Mouse (Mus musculus): ENCODE results near the gene Mdm2.

Mdm2 gene

GRCm38 (mm10) chr10:117735396-117735795, 24.8 kb upstream of the Mdm2 start:
- in situ Hi-C loops (cut with MboI; ENCODE audit: unreplicated experiment in 2 of 2), result loop anchor here (10.0 to 25.0 kb wide), 4 partner anchors 252 to 802 kb away; no protein-coding TSS in a partner anchor

GRCm38 (mm10) chr10:117734104-117734852, 23.7 kb upstream of the Mdm2 start:
- in situ Hi-C loops (cut with MboI; ENCODE audit: unreplicated experiment in 2 of 2), result loop anchor here (10.0 to 25.0 kb wide), 4 partner anchors 253 to 803 kb away; no protein-coding TSS in a partner anchor

GRCm38 (mm10) chr10:117733626-117734025, 23.1 kb upstream of the Mdm2 start:
- in situ Hi-C loops (cut with MboI; ENCODE audit: unreplicated experiment in 2 of 2), result loop anchor here (10.0 to 25.0 kb wide), 4 partner anchors 254 to 804 kb away; no protein-coding TSS in a partner anchor

GRCm38 (mm10) chr10:117732962-117733592, 22.5 kb upstream of the Mdm2 start:
- in situ Hi-C loops (cut with MboI; ENCODE audit: unreplicated experiment in 2 of 2), result loop anchor here (10.0 to 25.0 kb wide), 4 partner anchors 254 to 804 kb away; no protein-coding TSS in a partner anchor

GRCm38 (mm10) chr10:117732184-117732583, 21.6 kb upstream of the Mdm2 start:
- in situ Hi-C loops (cut with MboI; ENCODE audit: unreplicated experiment in 2 of 2), result loop anchor here (10.0 to 25.0 kb wide), 4 partner anchors 255 to 805 kb away; no protein-coding TSS in a partner anchor

GRCm38 (mm10) chr10:117731244-117732101, 20.9 kb upstream of the Mdm2 start:
- in situ Hi-C loops (cut with MboI; ENCODE audit: unreplicated experiment in 2 of 2), result loop anchor here (10.0 to 25.0 kb wide), 4 partner anchors 256 to 806 kb away; no protein-coding TSS in a partner anchor

- in situ Hi-C loops (cut with MboI; ENCODE audit: unreplicated experiment in 2 of 2), result loop anchor here (10.0 to 25.0 kb wide), 4 partner anchors 257 to 807 kb away; no protein-coding TSS in a partner anchor
These were observed 20.2 kb upstream of the Mdm2 start for GRCm38 (mm10) chr10:117730637-117731203.

- in situ Hi-C loops (cut with MboI; ENCODE audit: unreplicated experiment in 2 of 2), result loop anchor here (10.0 to 25.0 kb wide), 4 partner anchors 257 to 807 kb away; no protein-coding TSS in a partner anchor
These were observed 19.6 kb upstream of the Mdm2 start for GRCm38 (mm10) chr10:117730140-117730539.

- in situ Hi-C loops (cut with MboI; ENCODE audit: unreplicated experiment in 2 of 2), result loop anchor here (25.0 kb wide), 3 partner anchors 258 to 808 kb away; no protein-coding TSS in a partner anchor
These were observed 18.7 kb upstream of the Mdm2 start for GRCm38 (mm10) chr10:117729139-117729814.

GRCm38 (mm10) chr10:117728574-117728973, 18.0 kb upstream of the Mdm2 start:
- in situ Hi-C loops (cut with MboI; ENCODE audit: unreplicated experiment in 2 of 2), result loop anchor here (25.0 kb wide), 3 partner anchors 259 to 809 kb away; no protein-coding TSS in a partner anchor

GRCm38 (mm10) chr10:117727518-117728110, 17.1 kb upstream of the Mdm2 start:
- in situ Hi-C loops (cut with MboI; ENCODE audit: unreplicated experiment in 2 of 2), result loop anchor here (25.0 kb wide), 3 partner anchors 260 to 810 kb away; no protein-coding TSS in a partner anchor

- in situ Hi-C loops (cut with MboI; ENCODE audit: unreplicated experiment in 2 of 2), result loop anchor here (25.0 kb wide), 3 partner anchors 260 to 810 kb away; no protein-coding TSS in a partner anchor
These were observed 16.4 kb upstream of the Mdm2 start for GRCm38 (mm10) chr10:117726888-117727385.

GRCm38 (mm10) chr10:117726350-117726749, 15.8 kb upstream of the Mdm2 start:
- in situ Hi-C loops (cut with MboI; ENCODE audit: unreplicated experiment in 2 of 2), result loop anchor here (25.0 kb wide), 3 partner anchors 261 to 811 kb away; no protein-coding TSS in a partner anchor

GRCm38 (mm10) chr10:117725671-117726070, 15.1 kb upstream of the Mdm2 start:
- in situ Hi-C loops (cut with MboI; ENCODE audit: unreplicated experiment in 2 of 2), result loop anchor here (25.0 kb wide), 3 partner anchors 262 to 812 kb away; no protein-coding TSS in a partner anchor

GRCm38 (mm10) chr10:117724804-117725361, 14.3 kb upstream of the Mdm2 start:
- in situ Hi-C loops (cut with MboI; ENCODE audit: unreplicated experiment in 2 of 2), result loop anchor here (25.0 kb wide), 6 partner anchors 262 to 1487 kb away; partner anchors contain the start of gene Cct2 (in 1 of the 2)

GRCm38 (mm10) chr10:117724136-117724718, 13.7 kb upstream of the Mdm2 start:
- in situ Hi-C loops (cut with MboI; ENCODE audit: unreplicated experiment in 2 of 2), result loop anchor here (25.0 kb wide), 3 partner anchors 662 to 1488 kb away; partner anchors contain the start of gene Cct2 (in 1 of the 2)

All from v-Abl transformed pro-B cells (cell line).